Mouse (Mus musculus) retina, postnatal 7 days (tissue): ENCODE results near the gene Msn.

ENCODE experiments used
- DNase-seq: peaks from one replicate; pipeline ENCODE4 v3.0.0-alpha.2; 2012; ENCODE audit warnings: low read depth, low spot score

Msn gene

DNA sequence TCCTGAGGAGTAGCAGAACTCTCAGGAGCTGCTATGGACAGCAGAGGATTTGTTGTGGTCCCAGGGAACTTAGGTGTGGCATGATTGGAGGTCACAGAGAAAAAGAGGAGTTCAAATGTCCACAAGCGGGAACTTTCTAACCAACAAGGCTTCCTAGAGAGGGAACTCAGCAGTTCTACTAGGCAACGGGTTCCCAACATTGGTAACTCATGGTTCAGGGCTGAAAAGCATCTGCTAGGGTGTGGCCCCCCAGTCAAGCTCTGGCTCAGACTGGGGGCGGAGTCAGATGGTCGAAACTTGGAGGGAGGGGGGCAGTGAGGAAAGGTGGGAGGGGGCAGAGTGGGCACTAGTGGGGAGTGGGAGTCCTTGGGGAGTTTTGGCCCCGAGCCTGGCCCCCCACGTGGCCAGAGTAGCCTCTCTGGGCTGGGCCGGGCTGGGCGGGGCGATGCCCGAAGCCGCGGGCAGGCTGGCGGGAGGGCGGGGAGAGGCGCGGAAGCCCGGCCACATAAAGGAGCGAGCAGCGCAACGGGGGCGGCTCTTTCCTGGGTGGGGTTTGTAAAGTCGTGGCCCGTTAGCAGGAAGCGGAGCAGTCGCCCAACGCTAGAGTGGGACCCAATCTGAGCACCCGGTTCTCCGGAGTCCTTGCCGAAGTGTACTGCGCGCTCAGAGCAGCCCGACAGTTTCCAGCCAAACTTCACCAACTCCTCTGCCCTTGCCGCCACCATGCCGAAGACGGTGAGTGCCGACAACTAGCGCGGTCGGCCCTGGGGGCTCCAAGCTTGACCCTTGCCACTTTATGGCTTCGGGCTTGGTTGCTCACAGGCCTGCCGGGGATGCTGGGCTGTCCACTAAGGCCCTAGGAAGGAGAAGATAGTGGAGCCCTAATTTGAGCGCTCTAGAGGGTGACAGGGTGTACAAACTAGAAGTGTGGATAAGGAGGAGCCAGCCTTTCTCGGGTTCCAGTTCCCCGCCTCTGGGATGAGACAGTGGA is at the start of gene Msn:
Gene Msn (plus strand): TSS at position 534 of the 991 bp plus-strand sequence.
- DNase-seq = no peak

GRCm38 (mm10) chrX:96052798-96053197 is 43.0 kb upstream of the Msn start:
- no peak for DNase-seq

DNA sequence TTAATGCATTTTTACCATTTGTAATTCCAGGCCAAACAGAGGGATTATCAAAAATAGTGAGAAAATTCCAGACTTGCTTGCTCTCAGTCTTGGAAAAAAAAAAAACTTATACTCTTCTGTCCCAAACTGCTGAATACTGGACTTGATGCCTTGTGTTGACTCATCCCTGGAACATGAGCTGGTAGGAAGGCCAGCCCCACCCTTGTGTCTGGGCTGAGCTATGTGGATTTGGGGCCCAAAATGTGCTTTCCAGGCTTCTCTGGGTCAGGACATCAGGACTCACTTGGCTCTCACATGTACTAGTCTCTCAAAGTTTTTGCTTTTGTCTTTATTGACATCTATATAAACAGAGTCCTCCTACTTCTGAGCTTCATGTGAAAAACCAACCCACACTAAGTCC is 18.1 kb upstream of the Msn start:
- DNase-seq = no peak

GRCm38 (mm10) chrX:96086259-96086658 is 9.6 kb upstream of the Msn start:
- no peak for DNase-seq

GRCm38 (mm10) chrX:96096513-96097210 is 820 bp downstream of the Msn start:
- DNase-seq = no peak

DNA sequence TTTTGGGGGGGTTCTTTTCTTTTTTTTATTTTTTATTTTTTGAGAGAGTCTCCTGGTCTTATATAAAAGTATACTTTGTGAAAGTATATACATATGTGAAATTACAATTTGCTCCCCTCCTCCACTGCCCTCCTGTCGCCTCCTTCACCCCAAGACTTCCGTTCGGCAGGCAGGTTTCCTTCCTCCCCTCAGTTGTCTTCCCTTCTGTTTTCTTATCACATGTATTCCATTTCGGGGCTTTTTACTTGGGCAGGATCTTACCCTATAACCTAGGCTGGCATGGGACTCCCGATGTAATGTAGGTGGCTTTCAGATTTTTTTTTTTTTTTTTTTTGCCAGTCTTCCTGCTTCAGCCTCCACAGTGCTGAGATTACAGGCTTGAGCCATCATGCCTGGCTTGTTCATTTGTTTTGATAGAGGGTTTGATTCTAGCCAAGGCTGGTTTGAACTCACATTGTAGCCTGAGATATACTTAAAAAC is 1.7 kb downstream of the Msn start:
- DNase-seq = no peak

- DNase-seq = no peak
These were observed 3.2 kb downstream of the Msn start for GRCm38 (mm10) chrX:96099003-96099402.

- no peak for DNase-seq
These were observed 11.8 kb downstream of the Msn start for GRCm38 (mm10) chrX:96107427-96108291.

DNA sequence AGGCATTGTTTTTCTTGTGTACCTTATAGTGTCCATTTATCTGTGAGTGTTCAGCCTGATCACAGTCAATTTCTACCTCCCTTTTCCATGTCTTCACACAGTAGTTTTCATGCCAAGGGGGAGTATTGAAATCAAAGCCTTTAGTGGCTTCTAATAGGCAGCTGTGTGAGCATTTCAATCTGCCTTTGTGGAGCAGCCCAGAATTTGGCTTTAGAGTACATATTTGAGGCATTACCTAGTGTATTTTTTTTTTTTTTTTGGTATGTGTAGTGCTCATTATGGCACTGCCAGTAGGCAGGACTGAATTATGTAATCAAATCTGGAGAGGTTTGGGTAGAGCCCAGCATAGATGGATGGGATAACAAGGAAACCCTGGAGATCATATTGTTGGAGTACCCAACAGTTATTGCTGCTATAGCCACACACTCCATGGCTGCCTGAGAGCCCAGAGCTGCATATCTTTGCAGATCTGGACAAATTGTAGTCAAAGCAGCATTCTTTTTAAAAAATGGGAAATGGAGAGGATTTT is 17.3 kb downstream of the Msn start:
- no peak for DNase-seq

DNA sequence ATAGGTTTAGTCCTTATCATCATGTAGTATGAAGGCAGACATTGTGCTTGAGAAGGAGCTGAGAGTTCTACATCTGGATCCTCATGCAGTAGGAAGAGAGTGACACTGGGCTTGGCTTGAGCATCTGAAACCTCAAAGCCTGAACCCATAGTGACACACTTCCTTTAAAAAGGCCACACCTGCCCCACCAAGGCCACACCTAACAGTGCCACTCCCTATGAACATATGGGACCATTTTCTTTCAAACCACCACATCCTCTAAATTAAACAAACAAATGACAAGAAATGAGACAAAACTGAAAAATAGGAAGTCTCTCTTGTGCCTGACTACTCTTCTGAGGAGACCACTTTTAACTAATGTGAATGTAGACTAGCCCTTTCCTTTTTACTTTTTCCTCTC is 19.7 kb downstream of the Msn start:
- no peak for DNase-seq

- no peak for DNase-seq
These were observed 21.5 kb downstream of the Msn start for GRCm38 (mm10) chrX:96117366-96117765.

GRCm38 (mm10) chrX:96119997-96120396 is 24.2 kb downstream of the Msn start:
- DNase-seq = no peak

GRCm38 (mm10) chrX:96121912-96122311 is 26.1 kb downstream of the Msn start:
- DNase-seq = no peak

DNA sequence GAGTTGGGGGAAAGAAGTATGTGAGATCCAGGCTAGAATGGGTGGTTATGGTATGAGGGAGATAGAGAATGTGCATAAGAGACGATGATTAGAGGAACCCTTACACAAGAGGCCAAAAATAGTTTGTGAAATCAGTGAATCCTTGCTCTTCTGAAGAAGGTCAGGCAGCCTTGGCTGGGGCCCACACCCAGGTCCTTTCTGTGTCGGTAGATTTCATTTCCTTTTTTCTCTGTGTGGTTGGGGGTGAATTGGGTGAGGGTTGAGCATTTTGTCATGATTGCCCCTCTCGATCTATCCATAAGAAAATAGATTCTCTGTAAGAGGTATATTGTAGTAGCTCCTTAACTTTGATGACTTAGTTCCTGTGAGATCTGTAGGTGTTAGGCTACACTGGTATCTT is 31.0 kb downstream of the Msn start:
- DNase-seq = no peak

DNA sequence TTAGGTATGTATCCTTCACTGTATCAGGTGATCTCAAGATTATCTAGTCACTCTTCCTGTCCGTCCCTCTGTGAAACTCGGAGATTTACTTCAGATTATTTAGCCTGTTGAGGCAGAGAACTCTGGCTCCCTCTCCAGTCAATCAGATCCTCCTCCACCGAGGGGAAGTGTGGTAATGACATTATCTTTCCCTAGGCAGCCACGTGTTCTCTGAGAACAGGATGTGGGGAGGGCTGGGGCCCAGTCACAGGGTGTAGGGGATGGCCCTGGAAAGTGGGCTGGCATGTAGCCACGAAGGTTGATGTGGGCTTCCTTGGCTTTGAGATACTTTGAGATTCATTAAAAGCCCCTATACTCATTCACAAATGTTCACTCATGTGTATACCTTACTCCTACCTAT is 34.3 kb downstream of the Msn start:
- no peak for DNase-seq

- DNase-seq = no peak
These were observed 34.8 kb downstream of the Msn start for GRCm38 (mm10) chrX:96130663-96131062.

- DNase-seq = no peak
These were observed 37.4 kb downstream of the Msn start for GRCm38 (mm10) chrX:96133260-96133659.

GRCm38 (mm10) chrX:96134243-96134661 is 38.4 kb downstream of the Msn start:
- DNase-seq = no peak

DNA sequence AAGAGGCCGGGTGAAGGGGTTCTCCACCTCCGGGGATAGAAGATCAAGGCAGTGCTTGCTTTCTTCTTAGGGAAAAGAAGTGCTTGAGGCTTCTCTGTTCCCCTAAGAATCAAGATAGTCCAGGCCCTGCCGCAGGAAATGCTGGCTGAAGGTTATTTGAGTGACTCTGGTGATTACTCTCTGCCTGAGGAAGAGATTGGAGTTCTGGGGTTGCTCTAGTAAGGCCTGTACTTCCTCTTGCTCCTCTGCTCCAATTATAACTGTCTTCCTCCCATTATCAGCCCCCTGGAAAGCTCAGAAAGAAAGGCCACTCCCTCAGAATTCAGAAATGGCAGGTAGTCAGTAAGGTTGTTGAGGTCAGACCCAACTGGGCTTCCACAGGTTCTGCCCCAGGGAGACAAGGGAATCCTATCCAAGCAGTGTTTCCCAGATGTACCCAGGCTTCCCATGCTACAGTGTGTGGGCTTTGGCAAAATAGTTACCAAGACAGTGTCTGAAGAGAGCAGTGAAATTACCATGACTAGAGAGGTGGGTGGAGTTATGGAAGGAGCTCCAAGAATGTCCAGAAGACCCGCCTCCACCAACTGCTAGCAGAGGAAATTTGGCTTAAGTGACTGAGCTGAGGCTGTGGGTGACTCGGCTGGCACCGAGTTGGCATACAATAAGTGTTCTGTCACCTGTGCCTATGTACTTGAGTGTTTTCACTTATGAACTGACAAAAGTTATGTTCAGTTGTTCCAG is 39.2 kb downstream of the Msn start:
- DNase-seq = no peak

GRCm38 (mm10) chrX:96135581-96135980 is 39.7 kb downstream of the Msn start:
- DNase-seq = no peak

DNA sequence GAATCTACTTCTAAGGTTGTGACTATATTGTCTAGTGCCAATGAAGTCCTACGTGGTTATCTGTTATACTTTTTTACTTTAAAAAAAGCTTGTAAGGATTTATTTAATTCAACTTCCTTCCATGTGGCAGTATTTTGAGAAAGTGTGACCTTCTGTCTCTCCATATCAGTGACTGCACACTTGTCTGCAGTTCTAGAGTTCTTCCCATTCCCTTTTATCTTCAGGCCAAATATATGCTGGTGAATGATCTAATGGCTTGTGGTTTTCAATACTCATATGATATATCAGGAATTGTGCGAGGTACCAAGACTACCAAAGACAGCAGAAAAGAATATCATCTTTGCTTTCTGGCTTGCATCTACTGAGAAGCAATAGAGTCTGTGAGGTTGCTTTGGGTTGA is 43.4 kb downstream of the Msn start:
- DNase-seq = no peak
